Mouse (Mus musculus) erythroblast, embryonic 14.5 days (primary cell): ENCODE results near the gene Zfp316.

ENCODE experiments used
- GATA1 ChIP-seq: IDR thresholded peaks from 2 replicates; pipeline ENCODE4 v1.6.1; 2012; ENCODE audit warnings: low read length, inconsistent platforms, mixed read lengths
- TAL1 ChIP-seq: IDR thresholded peaks from 3 replicates; pipeline ENCODE4 v1.6.1; 2012; ENCODE audit warnings: low read length, inconsistent platforms, mixed read lengths

- TF ChIP-seq GATA1, result no peak
- no peak for TF ChIP-seq TAL1
Measured at GRCm38 (mm10) chr5:143268985-143269362, 848 bp downstream of the Zfp316 start.
